Mouse (Mus musculus): ENCODE data around the gene Nubp2.

Nubp2 gene

GRCm38 (mm10) chr17:24894061-24894994 lies 8.2 kb upstream of the Nubp2 start:
- DNase-seq (ENCODE audit: low spot score), result no peak

GRCm38 (mm10) chr17:24893276-24893675 lies 7.1 kb upstream of the Nubp2 start:
- no peak for DNase-seq (ENCODE audit: low spot score)

- DNase-seq (ENCODE audit: low spot score), result no peak
Measured at GRCm38 (mm10) chr17:24892785-24893184, 6.6 kb upstream of the Nubp2 start.

GRCm38 (mm10) chr17:24891321-24891720 lies 5.2 kb upstream of the Nubp2 start:
- DNase-seq (ENCODE audit: low spot score), result no peak

GRCm38 (mm10) chr17:24890151-24891092 lies 4.3 kb upstream of the Nubp2 start:
- DNase-seq (ENCODE audit: low spot score), result no peak

- DNase-seq (ENCODE audit: low spot score), result no peak
Measured at GRCm38 (mm10) chr17:24888862-24889261, 2.7 kb upstream of the Nubp2 start.

GRCm38 (mm10) chr17:24887291-24888080 lies 1.3 kb upstream of the Nubp2 start:
- no peak for DNase-seq (ENCODE audit: low spot score)

- DNase-seq (ENCODE audit: low spot score), result no peak
Measured at GRCm38 (mm10) chr17:24886932-24887271, 753 bp upstream of the Nubp2 start.

- no peak for DNase-seq (ENCODE audit: low spot score)
Measured at GRCm38 (mm10) chr17:24885356-24886133, 604 bp downstream of the Nubp2 start.

- no peak for DNase-seq (ENCODE audit: low spot score)
Measured at GRCm38 (mm10) chr17:24884391-24884790, 1.8 kb downstream of the Nubp2 start.

GRCm38 (mm10) chr17:24881738-24882440 lies 4.3 kb downstream of the Nubp2 start:
- DNase-seq (ENCODE audit: low spot score), result no peak

- DNase-seq (ENCODE audit: low spot score), result no peak
Measured at GRCm38 (mm10) chr17:24878531-24878930, 7.6 kb downstream of the Nubp2 start.

GRCm38 (mm10) chr17:24878117-24878397 lies 8.1 kb downstream of the Nubp2 start:
- no peak for DNase-seq (ENCODE audit: low spot score)

GRCm38 (mm10) chr17:24877336-24878116 lies 8.6 kb downstream of the Nubp2 start:
- no peak for DNase-seq (ENCODE audit: low spot score)

- DNase-seq (ENCODE audit: low spot score), result no peak
Measured at GRCm38 (mm10) chr17:24874989-24875388, 11.2 kb downstream of the Nubp2 start.

GRCm38 (mm10) chr17:24874405-24874745 lies 11.8 kb downstream of the Nubp2 start:
- DNase-seq (ENCODE audit: low spot score), result no peak

GRCm38 (mm10) chr17:24873695-24874404 lies 12.3 kb downstream of the Nubp2 start:
- DNase-seq (ENCODE audit: low spot score), result no peak

- DNase-seq (ENCODE audit: low spot score), result no peak
Measured at GRCm38 (mm10) chr17:24867914-24868313, 18.2 kb downstream of the Nubp2 start.

GRCm38 (mm10) chr17:24865776-24866175 lies 20.4 kb downstream of the Nubp2 start, which contains the start of gene Igfals:
TSS of gene Igfals (plus strand) at chr17:24865997.
- no peak for DNase-seq (ENCODE audit: low spot score)

All from testis, postnatal 14 days (tissue).